Mouse (Mus musculus) left cerebral cortex, postnatal 4 days (tissue): ENCODE data around the gene Lad1. TPM values are rescaled to one million over a fixed set of nuclear protein-coding genes. Genes with fewer than 3 reads are reported as not detected.

Source experiments
- DNase-seq: peaks from one replicate; pipeline ENCODE4 v3.0.0-alpha.2; 2022
- intact Hi-C: fragments of 180-260 bp; cut with DNase I; formaldehyde crosslinking; loops from one replicate; pipeline ENCODE4 v1.15.1; 2025
- total RNA-seq, 2 experiments: library from RNA; stranded (reverse); gene quantifications; 2 replicates each; pipeline ENCODE4 v1.2.3; 2021

Gene Lad1
- under 1 TPM; 0.64 to 0.86 TPM for total RNA-seq

DNA sequence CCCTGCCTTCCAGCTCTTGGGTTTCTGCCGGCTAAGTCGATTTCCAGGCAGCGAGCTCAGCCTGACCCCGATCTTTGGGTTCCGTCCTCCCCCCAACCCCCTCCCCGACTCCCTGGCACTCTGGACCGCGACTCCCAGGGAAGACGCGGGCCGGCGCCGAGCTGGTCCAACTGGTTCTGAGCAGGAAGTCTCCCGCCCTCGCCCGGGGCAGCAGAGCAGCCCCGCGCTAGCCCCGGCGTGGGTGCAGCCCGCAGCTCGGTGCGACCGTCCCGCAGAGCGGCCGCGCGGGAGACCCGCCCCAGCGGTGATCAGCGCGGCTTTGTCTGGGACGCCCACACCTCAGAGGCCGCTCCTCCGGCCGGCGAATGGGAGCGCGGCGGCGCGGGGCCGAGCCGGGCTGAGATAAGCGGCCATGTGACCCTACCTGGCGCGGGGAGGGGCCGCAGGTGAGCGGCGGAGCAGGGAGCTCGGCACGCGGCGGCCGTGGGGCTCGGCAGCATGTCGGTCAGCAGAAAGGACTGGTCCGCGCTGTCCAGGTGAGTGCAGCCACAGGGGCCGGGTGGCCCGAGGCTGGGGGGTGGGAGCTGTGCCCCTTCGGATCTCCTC lies at the start of gene Lad1:
Lad1 (plus strand) TSS at position 118 of the 606 bp plus-strand sequence.
- intact Hi-C loops = no loop called here

DNA sequence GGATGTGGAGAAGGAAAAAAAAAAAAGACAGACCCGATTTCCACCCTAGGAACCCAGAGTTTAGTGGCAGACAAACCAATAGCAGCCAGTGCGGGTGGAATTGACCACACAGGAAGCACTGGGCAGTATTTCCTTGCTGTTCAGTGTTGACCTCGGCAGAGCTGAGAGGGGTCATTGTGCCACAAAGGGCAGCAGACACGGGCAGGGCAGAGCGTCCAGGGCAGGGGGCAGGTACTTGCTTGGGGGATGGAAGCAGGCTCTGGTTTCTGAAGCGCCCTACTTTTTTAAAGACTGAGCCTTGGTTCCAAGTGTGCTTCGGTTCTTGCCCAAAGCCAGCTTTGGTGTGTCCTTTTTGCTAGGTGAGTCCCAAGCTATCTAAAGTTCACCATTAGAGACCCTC lies 48.2 kb upstream of the Lad1 start:
- intact Hi-C loops = no loop called here
- DNase-seq = no peak

More for the DNA sequence above, at the start of gene Lad1:
- no peak for DNase-seq

DNA sequence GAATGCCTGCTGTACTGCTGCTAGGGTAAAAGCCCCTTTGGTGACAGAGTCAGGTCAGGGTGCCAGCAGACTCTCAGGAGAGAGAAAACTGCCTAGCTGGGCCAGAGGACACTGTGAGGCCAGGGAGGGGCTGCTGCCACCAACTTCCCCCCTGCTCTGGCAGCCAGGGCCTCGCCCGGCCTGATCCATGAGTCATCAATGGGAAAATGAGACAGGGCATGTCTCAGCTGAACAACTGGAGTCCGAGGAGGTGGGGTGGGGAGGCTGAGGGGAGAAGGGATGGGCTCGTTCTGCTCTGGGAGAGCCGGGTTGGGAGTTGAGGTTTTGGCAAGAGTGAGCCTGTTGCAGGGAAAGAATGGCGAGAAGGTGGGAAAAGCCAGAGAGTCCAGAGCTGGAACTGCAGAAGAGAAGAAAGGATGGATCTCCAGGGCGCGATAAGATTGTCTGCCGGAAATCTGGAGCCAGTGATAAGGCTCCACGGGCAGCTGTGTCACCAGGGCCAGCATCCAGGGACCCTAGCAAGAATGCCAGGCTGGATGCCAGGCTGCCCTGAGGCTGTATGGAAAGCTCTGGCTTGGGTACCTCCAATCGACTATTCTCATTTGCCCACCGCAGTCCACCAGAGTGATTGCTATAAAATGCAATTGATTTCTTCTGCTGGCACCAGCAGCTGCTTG lies 47.4 kb upstream of the Lad1 start:
- DNase-seq = peak; percentile 27
- intact Hi-C loops = no loop called here

DNA sequence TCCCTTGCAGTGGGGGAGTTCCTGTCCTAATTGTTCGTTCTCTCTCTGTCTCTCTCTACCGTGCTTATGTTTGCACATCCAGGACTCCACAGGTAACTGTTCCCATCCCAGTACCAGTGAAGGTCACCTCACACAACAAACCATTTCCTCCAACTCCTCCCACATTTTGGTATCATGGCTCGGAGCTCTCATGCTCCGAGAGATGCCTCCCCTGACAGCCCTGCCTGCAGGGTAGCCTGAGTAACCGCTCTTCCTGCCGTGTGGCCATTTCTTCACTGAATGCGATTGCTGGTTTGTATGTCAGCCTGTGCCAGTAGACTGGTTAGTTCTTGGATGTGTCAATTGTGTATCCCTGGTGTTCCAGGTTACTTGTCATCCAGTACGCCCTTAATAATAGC lies 46.8 kb upstream of the Lad1 start:
- DNase-seq = no peak
- intact Hi-C loops = no loop called here

DNA sequence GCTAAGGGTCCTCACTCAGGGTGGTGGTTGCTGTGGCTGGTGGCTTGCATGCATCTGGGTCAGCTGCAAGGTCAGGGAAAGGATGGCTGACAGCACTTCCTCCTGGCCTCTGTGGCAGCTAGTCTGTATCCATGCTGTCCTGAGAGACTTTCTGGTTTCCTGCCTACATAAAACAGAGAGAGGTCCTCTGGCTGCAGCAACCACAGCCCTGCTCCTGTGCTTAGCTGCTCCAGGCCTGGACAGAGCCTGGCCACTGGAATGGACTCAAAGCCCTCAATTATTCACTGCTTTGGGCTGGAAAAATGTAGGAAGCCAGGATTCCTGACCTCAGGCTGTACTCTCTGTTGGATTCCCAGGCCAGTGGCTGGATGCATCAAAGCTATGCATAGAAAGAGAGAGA lies 41.8 kb upstream of the Lad1 start:
- intact Hi-C loops = no loop called here
- no peak for DNase-seq

DNA sequence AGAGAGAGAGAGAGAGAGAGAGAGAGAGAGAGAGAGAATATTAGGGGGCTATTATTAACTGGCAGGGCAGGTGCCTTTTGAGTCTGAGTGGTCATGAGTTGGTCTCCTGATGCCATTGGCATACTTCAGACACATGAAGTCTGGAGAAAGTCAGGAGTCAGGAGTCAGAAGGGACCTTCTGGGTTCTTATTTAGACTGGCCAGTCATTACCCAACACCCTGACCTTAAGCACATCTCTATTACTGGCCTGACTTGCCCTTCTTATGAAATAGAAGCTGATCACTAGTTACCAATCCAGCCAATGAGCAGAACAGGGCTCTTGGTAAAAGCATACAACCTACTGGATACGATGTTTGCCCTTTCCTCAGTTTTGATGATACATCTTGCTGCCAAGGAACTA lies 41.4 kb upstream of the Lad1 start:
- intact Hi-C loops = no loop called here
- DNase-seq = no peak

DNA sequence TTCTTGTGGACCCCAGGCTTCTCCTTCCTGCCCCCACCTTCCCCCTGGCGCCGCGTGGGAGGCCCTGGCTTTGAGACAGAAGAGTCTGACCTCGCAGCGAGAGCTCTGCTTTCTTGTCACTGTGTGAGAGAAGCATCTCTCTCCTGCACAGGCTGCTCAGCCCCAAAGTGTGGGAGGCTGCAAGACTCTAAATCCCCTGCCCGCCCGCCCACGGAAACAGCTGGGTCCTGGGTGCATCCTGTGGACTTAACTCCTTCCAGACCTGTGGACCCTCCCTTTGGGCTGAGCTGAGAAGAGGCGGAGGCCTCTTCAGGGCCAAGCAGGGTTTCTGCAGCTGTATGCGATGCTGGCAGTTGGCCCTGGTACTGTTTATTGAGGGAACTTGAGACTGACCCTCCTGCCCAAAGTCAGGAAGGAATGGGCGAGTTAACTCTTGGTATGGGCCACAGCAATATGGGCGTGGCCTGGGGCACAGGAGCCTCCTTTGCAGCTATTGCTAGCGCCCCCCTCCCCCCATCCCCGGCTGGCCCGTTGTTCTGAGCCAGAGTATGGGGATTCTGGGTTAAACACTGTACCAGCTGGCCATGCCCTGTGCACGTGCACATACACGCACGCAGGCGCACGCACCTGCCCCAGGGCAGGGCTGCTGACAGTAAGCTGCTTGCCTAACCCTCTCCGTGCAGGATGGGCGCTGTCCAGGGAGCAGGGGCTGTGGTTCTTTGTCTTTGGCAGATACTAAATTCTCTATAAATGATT lies 39.4 kb upstream of the Lad1 start, which contains the start of gene Tnni1:
Tnni1 (plus strand) TSS at position 655 of the 756 bp plus-strand sequence.
- intact Hi-C loops = no loop called here

DNA sequence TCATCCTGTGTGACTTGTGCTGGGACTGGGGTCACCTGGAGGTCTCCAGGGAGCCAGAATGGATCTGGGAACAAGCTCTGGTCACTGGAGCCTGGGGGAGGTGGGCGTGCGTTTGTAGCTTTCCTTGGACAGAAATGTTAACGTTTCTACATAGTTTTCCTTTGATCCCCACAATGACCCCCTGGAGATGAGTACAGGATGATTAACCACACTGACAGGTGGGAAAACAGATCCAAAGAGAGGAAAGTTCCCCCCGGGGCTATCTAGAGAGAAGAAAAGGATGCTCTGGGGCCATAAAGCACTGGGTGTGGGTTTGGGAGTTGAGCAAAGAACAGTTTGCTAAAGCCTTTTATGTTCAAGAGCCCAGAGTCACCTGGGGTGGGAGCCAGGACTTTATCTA lies 37.7 kb upstream of the Lad1 start:
- DNase-seq = no peak
- intact Hi-C loops = no loop called here

More for the DNA sequence above, 39.4 kb upstream of the Lad1 start, which contains the start of gene Tnni1:
- DNase-seq = peak; percentile 29

DNA sequence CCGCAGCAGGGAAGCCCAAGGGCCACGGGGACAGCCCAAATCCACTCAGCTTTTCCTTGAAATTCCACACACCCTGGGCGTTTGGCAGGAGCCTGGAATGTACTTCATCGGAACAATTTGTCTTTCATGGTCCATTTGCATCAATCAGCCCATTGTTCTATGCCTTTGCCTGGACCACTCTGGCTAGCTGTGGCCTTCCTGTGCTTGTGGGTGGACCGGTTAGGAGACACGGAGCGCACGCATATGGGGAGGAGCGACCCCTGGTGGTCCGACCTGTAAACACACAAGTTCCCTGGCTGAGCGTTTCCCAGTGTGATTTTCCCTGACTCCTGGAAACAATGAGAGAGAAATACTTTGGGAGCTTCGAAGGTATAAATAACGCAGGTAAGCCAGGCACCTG lies 37.2 kb upstream of the Lad1 start:
- DNase-seq = peak; percentile 77
- intact Hi-C loops = no loop called here

DNA sequence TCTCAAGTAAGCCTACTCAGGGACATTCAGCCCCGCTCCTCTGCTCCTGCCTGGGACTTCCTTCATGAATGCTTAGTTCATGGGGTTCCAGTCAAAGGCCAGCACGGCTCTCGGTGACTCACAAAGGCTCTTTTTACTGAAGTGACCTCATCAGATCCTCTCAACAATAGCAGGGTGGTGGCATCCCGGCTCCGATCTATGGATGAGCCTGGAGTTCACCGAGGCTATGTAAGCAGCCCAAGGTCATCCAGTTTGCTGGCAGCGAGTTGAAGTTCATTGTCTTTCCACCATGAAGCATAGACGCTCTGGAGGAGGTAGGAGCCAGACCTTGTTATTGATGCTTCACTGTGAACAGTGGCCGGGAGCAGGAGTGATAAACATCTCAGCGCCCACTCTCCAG lies 35.6 kb upstream of the Lad1 start:
- no peak for DNase-seq
- intact Hi-C loops = no loop called here

DNA sequence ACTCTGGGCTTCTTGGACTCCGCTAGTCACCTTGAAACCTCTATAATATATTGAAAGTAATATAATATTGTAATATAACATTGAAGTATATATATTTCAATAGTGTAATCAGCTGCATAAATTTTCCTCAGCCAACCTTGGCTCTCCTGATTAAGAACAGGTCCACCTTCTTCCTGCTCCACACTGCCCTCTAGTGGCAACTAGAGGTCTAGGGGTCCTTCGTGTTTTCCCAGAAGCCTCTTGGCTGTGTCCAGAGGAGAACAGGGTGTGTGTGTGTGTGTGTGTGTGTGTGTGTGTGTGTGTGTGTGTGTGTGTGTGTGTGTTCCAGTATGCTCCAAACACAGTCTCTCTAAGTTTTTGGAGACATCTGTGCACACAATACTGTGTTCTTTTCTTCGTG lies 30.6 kb upstream of the Lad1 start:
- intact Hi-C loops = loop anchor here (5.0 kb wide), 1 partner anchor 65 kb away; the partner anchor contains the start of gene Csrp1
- DNase-seq = peak; percentile 78

DNA sequence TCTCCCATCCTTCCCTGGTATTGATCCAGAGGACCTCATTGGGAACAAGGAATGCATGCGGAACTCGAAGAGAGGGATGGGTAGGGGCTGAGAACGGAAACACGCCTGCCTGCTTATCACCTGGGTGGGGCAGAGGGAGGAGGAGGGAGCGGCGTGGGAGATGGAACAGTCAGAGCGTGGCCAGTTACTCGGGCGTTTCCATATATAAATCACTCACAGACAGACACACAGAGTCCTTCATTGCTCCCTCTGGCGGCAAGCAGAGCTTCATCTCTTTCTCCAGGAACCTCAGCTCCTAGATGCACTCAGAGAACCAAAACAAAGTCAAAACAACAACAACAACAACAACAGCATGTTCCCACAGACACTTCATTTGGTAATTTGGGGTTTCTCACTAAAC lies 29.7 kb upstream of the Lad1 start:
- intact Hi-C loops = loop anchor here (5.0 kb wide), 1 partner anchor 66 kb away; the partner anchor contains the start of gene Csrp1
- DNase-seq = no peak

DNA sequence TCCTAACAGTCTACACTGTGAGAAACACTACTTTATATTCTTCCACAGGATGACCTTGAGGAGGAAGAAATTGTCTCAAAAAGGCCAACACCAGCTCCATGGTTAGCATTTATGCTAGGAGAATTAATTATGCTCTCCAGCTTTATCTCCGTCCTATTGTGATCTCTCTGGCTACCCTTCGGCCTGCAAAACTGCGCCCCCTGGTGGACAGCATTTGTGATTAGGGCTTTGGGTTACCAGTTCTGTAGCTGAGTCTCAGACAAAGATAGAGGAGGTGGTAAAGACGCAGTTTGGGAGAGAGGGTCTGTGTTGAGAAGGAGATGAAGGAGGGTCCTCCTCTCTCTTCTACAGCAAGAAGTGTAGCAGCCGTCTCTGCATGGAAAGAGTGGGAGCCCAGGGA lies 28.6 kb upstream of the Lad1 start:
- DNase-seq = peak; percentile 80
- intact Hi-C loops = loop anchor here (5.0 kb wide), 1 partner anchor 68 kb away; the partner anchor contains the start of gene Csrp1

DNA sequence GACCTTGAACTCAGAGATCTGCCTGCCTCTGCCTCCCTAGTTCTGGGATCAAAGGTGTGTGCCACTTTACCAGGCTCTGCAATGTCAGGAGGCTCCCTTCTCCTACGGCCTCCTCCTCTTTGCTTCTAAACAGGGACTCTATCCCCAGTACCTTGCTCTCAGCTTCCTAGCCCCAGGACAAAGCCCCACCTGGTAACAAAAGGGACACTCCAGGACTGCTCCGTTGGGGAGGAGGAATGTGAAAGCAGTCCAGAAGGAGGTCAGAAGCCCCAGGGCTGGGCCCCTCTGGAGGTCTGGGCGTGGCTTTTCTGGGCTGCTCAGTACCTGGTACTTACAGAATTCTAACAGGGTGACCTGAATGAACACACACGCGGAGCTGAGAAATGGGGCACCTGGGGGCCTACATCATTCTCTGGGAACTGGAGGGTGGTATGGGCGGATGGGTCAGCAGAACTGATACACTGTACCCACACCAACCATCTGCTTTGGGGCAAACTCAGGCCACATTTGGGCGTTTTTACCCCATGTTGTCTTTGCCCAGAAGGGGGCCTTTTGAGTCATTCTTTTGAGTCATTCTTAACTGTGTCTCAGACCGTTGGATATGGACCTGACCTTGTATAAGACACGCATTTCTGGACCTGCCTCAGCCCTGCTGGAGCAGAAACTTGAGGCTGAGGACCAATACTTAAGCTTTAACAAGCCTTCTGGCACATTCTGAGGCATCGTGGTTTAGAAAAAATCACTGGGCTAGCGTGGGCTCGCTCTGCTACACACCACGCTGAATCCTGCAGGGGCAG lies 26.1 kb upstream of the Lad1 start:
- no peak for DNase-seq
- intact Hi-C loops = no loop called here

DNA sequence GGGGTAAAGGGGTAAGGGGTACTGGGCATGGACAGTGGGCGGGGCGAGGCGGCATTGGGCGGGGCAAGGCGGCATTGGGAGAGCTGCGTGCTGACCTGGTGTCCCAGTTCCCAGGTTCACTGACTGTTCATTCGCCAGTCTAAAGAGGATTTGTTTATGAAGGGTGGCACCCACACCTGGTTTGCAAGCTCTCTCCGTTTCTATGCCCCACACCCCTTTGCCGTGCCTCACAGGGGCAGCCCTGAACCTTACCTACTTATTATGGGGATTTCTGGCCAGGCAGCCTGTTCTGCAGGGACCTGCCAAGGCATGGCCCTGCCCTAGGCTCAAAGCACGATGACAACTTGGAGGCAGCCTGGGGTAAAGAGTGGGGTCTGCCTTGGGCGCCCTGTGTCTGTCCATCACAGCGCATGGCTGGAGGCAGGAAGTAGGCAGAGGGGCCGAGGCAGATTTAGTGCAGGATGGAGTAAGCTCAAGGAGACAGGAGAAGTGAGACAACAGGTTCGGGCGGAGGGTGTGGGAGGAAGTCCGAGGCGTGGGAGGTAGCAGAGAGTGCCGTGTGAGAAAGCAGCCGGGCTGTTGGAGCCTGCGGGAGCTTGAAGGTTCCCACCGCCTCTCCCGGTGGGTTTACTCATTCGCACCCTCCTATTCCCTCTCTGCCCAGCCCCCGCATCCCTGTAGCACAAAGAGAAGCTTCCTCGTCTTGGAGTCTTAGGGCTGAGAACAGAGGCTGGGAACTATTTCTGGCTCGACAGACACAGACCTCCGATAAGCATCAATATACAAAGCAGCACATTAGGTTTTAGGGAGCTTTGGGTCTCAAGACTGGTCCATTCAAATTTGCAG lies 24.8 kb upstream of the Lad1 start:
- DNase-seq = no peak
- intact Hi-C loops = no loop called here

DNA sequence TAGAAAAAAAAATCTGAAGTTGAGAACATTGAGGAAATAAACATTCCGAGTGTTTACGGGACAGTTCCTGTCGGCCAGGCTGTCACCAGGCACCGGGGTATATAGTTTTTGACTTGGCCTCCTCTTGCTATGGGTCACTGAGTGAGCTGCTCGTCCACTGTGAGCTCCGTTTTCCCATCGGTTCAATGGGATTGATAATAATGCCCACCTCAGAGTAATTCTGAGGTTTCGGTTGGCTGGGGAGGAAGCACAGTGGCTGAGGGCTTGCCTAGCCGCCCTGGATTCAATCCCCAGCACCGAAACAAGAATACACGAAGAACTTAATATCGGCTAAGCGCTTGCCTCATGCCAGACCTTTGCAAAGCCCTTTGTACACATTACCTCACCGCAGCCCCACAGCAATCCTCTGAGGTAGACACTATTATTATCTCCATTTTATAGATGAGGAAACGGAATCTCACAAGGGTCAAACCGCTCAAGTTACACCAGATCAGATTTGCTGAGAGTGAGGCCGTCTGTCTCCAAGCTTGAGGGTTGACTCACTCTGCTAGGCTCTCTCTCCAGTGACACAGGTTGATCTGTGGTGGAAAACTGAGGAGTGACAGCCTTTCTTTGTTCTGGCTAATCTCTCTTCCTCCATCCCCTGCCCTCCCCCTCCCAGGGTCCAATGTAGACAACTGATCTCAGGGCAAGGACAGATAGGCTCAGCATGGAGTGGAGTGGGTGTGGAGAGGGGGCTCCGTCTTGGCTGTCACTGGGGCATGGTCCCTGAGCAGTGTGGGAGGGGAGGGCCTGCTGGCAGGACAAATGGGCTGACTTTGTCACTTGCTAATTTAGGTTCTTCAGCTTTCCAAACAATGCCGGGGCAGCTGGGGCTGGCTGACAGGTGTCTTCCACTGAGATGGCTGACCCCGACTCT lies 23.9 kb upstream of the Lad1 start:
- intact Hi-C loops = no loop called here
- no peak for DNase-seq

DNA sequence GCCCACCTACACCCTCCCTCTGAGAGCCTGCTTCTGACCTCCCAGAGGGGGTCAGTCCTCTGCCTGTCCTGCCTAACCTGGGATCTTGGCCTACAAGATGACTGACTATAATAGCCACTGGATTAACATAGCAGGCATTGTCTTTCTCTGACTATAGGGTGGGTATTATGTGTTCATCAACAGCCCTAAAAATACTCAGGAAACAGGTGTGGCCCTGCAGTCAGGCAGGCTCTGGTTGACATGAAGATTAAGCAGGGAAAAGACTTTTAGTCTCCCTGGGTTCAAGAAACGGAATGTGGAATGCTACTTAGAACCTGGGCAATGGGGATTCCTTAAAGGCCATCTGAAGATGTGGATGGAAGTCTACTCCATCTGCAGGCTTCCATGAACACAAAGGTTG lies 19.9 kb upstream of the Lad1 start:
- intact Hi-C loops = no loop called here
- no peak for DNase-seq

DNA sequence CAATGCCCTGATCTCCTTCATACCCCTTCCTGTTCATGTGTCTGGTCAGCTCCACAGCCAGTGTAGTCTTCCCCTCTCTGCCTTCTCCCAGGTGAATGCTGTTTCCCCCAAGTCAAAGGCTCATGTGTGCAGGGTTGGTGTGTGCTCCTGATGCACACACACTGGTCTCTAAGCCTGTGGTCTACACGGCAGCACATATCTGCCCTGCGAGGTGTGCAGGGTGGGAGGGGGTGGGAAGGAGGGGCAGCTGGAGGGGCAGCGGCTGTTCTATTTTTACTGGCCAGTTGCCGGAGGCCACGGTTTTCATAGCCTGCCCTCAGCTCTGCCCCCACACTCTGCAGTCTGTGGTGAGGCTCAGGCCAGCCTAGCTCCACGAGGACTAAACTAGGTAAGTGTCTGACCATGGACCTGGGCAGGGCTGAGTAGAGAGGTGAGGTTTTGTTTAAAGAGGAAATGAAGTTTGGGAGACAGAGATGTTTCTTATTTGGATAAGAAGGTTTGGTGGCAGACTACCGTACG lies 19.2 kb upstream of the Lad1 start:
- intact Hi-C loops = no loop called here
- DNase-seq = no peak
